Mouse (Mus musculus): ENCODE data around the gene Prcp. TPM values are rescaled to one million over a fixed set of nuclear protein-coding genes. Genes with fewer than 3 reads are reported as not detected.

Gene Prcp
- 10 to 100 TPM in 1 of 2 experiments, 1 to 10 TPM in 1; 9.0 to 11.3 TPM for total RNA-seq (2021)
- long read RNA-seq, experiment 1, transcript Prcp-201 (9 exons, 2,967 nt) = major isoform, 12 of 12 reads
- long read RNA-seq, experiment 1, partial matches to known transcripts = 0 of 12 reads
- long read RNA-seq, experiment 1, other reads (novel, unspliced or antisense) = 0 of 12 reads
- long read RNA-seq, experiment 2, transcript Prcp-201 (9 exons, 2,967 nt) = major isoform, 10 of 11 reads
- long read RNA-seq, experiment 2, partial matches to known transcripts = 0 of 11 reads
- long read RNA-seq, experiment 2, other reads (novel, unspliced or antisense) = 1 of 11 reads

DNA sequence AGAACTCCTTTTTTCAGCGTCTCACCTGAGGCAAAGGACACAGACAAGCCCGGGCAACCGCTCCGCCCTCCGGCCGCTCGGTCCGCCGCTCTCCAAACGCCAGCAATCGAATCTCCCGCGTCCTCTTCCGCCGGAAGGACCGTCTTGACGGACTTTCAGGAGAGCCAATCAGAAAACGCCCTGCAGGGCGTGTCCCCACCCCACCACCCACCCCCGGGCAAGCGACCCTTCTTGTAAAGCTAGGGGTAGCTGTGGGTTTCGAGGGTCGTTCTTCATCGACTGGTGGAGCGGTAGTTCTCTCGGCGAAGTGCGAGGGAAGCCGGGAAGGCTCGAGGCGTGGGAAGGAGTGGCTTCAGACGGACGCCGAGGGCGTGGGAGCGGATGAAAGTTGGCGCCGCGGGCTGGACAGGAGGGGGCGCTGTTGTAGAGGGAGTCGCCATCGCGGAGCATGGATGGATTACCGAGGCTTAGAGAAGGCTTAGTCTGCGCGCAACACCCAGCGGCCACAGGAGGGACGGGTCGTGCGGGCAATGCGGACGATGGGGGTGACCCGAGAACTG is at the start of gene Prcp, which contains the start of gene Ddias:
Gene Prcp (plus strand): TSS at position 355 of the 560 bp plus-strand sequence.
Gene Ddias (minus strand): TSS at position 132 of the 560 bp plus-strand sequence.
- intact Hi-C loops (cut with DNase I) = loop anchor here (1.0 to 5.0 kb wide), 3 partner anchors 29 to 221 kb away; no protein-coding TSS in a partner anchor
- peak; percentile 91 to 92 for DNase-seq (ENCODE audit: low spot score in 2 of 2)

- no peak for DNase-seq (ENCODE audit: low spot score in 2 of 2)
- intact Hi-C loops (cut with DNase I) = loop anchor here (10.0 kb wide), 1 partner anchor 81 kb away; the partner anchor contains the start of gene Rab30
These were observed 48.0 kb upstream of the Prcp start for GRCm38 (mm10) chr7:92826248-92826647.

DNA sequence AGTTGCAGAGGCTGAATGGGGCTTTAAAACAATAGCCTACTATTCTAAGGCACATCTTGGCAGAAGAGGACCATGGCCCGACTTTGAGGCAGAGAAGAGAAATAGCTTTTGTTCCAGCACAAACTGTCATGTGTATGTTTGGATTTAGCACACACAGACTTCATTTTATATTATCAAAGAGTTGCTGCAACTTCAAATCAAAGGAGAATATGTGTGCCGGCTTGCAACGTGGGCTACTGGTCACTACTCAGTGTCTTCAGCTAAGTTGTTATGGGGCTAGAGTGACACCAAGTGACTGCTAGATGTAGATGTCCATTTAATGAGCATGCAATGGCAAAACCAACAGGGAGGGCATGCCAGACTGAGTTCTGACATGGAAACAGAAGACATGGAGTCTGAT is 46.3 kb upstream of the Prcp start:
- intact Hi-C loops (cut with DNase I) = loop anchor here (10.0 kb wide), 1 partner anchor 83 kb away; the partner anchor contains the start of gene Rab30
- peak in 1 of 2 experiments; percentile 38 for DNase-seq (ENCODE audit: low spot score in 2 of 2)

DNA sequence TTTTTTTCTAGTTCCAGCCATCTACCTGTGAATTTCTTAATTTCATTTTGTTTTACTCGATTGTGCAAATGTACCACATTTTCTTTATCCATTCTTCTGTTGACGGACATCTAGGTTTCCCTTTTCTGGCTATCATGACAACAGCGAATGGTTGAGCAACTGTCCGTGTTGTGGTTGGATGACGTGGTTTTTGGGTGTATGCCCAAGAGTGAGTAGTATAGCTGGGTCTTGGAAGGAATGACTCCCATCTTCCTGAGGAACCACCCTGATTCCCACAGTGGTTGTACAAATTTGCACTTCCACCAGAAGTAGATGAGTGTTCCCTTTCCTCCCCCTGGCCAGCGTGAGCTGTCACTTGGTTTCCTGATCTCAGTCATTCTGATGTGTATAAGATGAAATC is 41.9 kb upstream of the Prcp start:
- intact Hi-C loops (cut with DNase I) = no loop called here
- no peak for DNase-seq (ENCODE audit: low spot score in 2 of 2)

- intact Hi-C loops (cut with DNase I) = no loop called here
- no peak for DNase-seq (ENCODE audit: low spot score in 2 of 2)
These were observed 39.9 kb upstream of the Prcp start for GRCm38 (mm10) chr7:92834391-92834790.

DNA sequence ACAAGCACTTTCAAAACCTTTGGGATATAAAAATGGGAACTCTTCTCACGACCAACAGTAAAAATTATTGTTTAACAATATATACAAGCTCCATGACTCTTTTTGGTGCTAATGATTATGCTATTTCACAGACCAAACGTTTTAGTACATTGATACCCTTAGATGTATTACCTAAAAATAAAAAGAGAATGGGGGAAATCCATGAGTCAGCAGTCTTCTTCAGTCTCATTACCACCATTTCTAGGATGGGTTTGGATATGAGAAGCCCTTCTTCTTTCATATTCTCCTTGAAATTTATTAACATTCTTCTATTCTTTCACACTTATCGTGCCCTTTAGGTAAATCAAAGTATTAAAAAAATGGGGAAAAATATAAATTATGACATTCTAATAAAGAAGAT is 37.8 kb upstream of the Prcp start:
- intact Hi-C loops (cut with DNase I) = no loop called here
- no peak for DNase-seq (ENCODE audit: low spot score in 2 of 2)

DNA sequence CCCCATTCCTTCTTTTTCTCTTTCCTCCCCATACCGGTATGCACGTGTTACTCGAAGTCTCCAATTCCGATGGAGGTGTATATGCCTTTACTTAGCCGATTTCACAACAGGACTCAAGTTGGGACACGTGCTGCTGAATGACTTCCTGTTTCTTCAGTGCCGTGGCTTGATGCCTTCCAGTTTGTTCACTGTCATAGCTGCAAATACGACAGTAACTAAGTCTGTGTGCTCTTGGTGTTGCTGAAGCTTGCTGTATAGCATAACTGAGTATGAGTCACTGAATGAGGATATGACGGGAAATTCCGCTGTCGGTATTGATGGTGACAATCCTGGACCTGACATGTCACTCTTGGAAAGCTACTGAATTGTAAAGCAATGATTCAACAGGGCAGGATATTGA is 37.0 kb upstream of the Prcp start:
- intact Hi-C loops (cut with DNase I) = no loop called here
- DNase-seq (ENCODE audit: low spot score in 2 of 2) = no peak

- no peak for DNase-seq (ENCODE audit: low spot score in 2 of 2)
- intact Hi-C loops (cut with DNase I) = no loop called here
These were observed 36.4 kb upstream of the Prcp start for GRCm38 (mm10) chr7:92837907-92838306.

DNA sequence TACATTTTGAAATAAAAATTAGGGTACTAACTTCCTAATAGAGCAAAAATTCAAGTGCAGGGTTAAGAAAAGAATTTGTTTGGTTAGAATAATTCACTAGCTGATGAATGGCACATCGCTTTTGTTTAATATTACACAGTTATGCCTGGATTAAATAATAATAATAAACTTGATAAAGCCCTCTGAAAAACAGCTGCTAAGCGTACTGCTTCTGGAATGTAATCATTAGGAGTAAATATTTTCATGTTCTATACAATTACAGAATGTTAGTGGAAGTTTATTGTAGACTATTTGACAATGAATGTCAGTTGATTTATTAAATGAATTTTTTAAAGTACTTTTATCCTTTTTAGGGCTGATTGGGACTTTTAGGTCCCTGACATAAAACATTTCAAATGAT is 32.0 kb upstream of the Prcp start:
- no peak for DNase-seq (ENCODE audit: low spot score in 2 of 2)
- intact Hi-C loops (cut with DNase I) = no loop called here

GRCm38 (mm10) chr7:92848246-92848645 is 26.0 kb upstream of the Prcp start:
- intact Hi-C loops (cut with DNase I) = no loop called here
- DNase-seq (ENCODE audit: low spot score in 2 of 2) = no peak

DNA sequence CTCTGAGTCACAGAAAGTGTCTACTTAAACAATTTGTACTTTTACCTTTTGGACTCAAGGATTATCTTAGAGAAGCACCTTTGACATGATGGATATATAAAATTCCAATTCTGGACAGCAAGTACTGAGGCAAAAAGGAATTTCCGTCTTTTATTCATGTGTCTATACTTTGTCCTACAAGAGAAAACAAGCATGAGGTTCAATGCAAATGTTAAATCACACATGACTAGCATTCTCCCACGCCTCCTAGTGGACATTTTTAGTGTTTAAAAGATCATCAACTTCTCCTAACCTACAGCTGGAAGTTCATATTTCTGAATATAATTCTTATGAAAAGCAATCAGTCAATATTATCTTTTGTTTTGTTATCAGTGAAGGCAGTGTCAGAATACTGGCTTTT is 7.7 kb upstream of the Prcp start:
- peak; percentile 33 to 36 for DNase-seq (ENCODE audit: low spot score in 2 of 2)
- intact Hi-C loops (cut with DNase I) = loop anchor here (5.0 kb wide), 3 partner anchors 124 to 234 kb away; partner anchors contain the start of gene Rab30

DNA sequence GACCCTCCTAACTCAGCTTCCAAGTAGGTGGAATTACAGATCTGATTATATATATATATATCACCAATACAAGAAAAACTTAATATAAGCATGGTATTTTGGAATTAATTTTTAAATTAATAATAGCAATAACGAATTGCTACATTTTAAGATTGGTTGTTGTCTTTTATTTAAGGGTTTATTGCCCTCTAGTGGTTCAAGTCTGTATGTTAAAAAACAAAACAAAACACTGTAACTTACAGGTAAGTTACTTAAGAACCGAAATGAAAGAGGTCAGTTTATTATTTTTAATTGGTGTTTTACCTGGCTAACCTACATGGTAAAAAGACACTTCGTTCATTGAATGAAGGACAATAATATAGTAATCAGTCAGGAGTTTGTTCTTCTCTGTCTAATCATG is 4.1 kb upstream of the Prcp start:
- intact Hi-C loops (cut with DNase I) = loop anchor here (5.0 kb wide), 1 partner anchor 97 kb away; no protein-coding TSS in a partner anchor
- peak in 1 of 2 experiments; percentile 34 for DNase-seq (ENCODE audit: low spot score in 2 of 2)

DNA sequence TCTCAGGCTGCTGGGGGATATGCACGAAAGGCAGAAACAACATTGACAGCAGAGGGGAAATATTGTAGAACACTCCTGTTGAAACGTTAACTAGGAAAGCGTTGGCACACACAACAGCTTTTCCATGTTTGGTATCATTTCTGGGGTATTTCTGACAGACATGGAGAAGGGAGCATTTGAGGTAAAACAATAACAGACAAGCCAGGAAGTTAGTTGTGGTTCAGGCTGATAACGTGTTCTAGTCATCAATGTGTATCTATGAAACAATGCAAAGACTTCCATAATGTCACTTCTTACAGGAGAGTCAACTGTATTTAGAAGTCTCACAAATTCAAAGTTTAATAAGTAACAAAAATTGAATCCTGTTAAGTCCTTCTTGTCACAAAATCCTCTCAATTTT is 2.7 kb upstream of the Prcp start:
- DNase-seq (ENCODE audit: low spot score in 2 of 2) = no peak
- intact Hi-C loops (cut with DNase I) = loop anchor here (5.0 kb wide), 1 partner anchor 96 kb away; no protein-coding TSS in a partner anchor

- intact Hi-C loops (cut with DNase I) = loop anchor here (1.0 to 5.0 kb wide), 3 partner anchors 28 to 220 kb away; no protein-coding TSS in a partner anchor
These were observed 615 bp downstream of the Prcp start for GRCm38 (mm10) chr7:92874761-92875408.

GRCm38 (mm10) chr7:92876066-92876465 is 1.8 kb downstream of the Prcp start:
- DNase-seq (ENCODE audit: low spot score in 2 of 2) = no peak
- intact Hi-C loops (cut with DNase I) = no loop called here

More at GRCm38 (mm10) chr7:92874761-92875408, 615 bp downstream of the Prcp start:
- DNase-seq (ENCODE audit: low spot score in 2 of 2) = peak; percentile 81 to 83

DNA sequence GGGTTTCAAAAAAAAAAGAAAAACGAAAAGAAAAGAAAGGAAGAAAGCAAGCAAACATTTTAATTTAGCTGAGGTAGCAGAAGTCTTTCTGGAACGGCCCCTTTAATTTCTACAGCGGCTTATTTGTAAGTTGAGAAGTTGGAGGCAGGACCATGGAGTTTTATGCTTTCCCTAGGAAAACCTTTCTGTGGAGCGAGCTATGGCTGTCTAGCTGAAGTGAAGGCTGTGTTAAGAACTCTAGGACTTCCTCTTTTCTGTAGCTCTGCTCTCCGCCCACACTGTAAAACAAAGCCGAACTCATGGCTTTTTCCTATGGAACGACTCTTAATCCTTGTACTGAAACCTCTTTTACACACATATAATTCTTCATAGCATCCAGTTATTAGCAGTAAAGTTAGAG is 2.3 kb downstream of the Prcp start:
- DNase-seq (ENCODE audit: low spot score in 2 of 2) = no peak
- intact Hi-C loops (cut with DNase I) = no loop called here

- intact Hi-C loops (cut with DNase I) = no loop called here
- DNase-seq (ENCODE audit: low spot score in 2 of 2) = no peak
These were observed 4.5 kb downstream of the Prcp start for GRCm38 (mm10) chr7:92878575-92879285.

GRCm38 (mm10) chr7:92883850-92884716 is 9.8 kb downstream of the Prcp start:
- intact Hi-C loops (cut with DNase I) = no loop called here
- DNase-seq (ENCODE audit: low spot score in 2 of 2) = no peak
